Mouse (Mus musculus) megakaryocyte, embryonic 14.5 days (primary cell): Measurements from ENCODE around the gene Gucy2g. TPM values are rescaled to one million over a fixed set of nuclear protein-coding genes. Genes with fewer than 3 reads are reported as not detected.
"Not testable (repeated sequence)": the region's sequence is repeated elsewhere in the genome, so short reads cannot be mapped to it uniquely, and the experiment has no call there.

Experiments used
- H3K27me3 ChIP-seq: replicated peaks from 2 replicates; pipeline ENCODE3; 2012; ENCODE audit warnings: inconsistent platforms
- H3K36me3 ChIP-seq: replicated peaks from 2 replicates; pipeline ENCODE3; 2012; ENCODE audit warnings: low read length, inconsistent platforms, mixed read lengths
- H3K4me1 ChIP-seq: 2 replicates; pipeline ENCODE4 v1.6.1; 2012; ENCODE audit warnings: inconsistent platforms
- H3K4me3 ChIP-seq: replicated peaks from 2 replicates; pipeline ENCODE3; 2012; ENCODE audit warnings: moderate library complexity, mild to moderate bottlenecking, inconsistent platforms
- H3K9me3 ChIP-seq: 2 replicates; pipeline ENCODE4 v1.6.1; 2012; ENCODE audit warnings: inconsistent platforms
- FLI1 ChIP-seq: IDR thresholded peaks from 2 replicates; pipeline ENCODE4 v1.6.1; 2012; ENCODE audit warnings: low read length, inconsistent platforms, mixed read lengths
- GATA1 ChIP-seq: IDR thresholded peaks from 3 replicates; pipeline ENCODE4 v1.6.1; 2012; ENCODE audit warnings: mixed read lengths, low read length, inconsistent platforms, borderline replicate concordance
- polyA plus RNA-seq: library from polyadenylated mRNA; stranded (reverse); fragments of >175 nt; gene quantifications from 2 replicates; pipeline ENCODE4 v1.2.3, GENCODE M21; 2012; ENCODE audit warnings: low replicate concordance; ENCODE audit not compliant: insufficient read depth

The Gucy2g gene
- polyA plus RNA-seq, 1 experiment = 1.6 TPM

DNA sequence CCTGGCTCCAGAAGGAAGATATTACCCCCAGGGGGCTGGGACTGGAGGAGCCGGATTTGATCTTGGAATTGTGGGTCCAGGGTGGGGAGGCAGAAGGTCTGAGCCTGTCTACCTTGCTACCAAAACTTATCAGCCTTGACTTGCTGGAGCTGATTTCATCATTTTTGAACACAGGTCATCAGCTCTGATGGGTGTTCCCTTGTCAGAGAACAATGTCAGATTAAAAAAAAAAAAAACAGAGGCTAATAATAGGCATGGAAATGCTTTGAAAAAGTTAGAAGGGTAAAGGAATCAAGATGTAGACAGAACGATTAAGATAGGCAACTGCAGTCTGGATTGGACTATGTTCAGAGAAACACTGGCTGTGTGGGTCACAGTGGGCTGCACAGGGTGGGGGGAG is 49.4 kb downstream of the Gucy2g start:
- TF ChIP-seq FLI1 = no peak
- TF ChIP-seq GATA1 = no peak
- H3K27me3 ChIP-seq = peaks cover 40% of the 10 kb centered on the region

DNA sequence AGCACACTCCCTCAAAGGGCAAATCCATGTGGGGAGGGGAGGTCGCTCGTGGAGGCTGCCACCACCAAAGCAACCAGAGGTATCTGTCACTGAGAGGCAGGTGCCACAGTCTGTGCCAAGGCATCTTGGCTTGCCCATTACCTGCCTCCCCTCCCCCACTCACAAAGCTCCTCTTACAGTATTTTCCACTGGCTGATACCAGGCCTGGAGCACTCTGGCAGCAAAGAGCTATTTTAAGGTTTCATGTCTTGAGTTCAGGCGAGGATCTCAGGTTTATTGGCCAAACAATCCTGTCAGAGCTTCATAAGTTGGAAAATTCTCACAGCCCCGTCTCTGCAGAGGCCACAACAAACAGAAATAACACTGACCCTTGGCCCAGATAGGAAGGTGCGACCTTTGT is 51.0 kb downstream of the Gucy2g start:
- Histone ChIP-seq H3K36me3 (no peaks in the 10 kb centered on the region), H3K4me3 (no peak overlapping the region), H3K4me1 (peaks cover 4% of the 10 kb centered on the region; the same call in 1 of the 2 replicates), H3K9me3 (no peaks in the 10 kb centered on the region), H3K27me3 (peaks cover 37% of the 10 kb centered on the region)
- no peak for TF ChIP-seq FLI1
- no peak for TF ChIP-seq GATA1

More for the DNA sequence above, 49.4 kb downstream of the Gucy2g start:
- peaks cover 4% of the 10 kb centered on the region; the same call in 1 of the 2 replicates for H3K4me1 ChIP-seq
- no peaks in the 10 kb centered on the region for H3K9me3 ChIP-seq
- no peak overlapping the region for H3K4me3 ChIP-seq
- no peaks in the 10 kb centered on the region for H3K36me3 ChIP-seq

DNA sequence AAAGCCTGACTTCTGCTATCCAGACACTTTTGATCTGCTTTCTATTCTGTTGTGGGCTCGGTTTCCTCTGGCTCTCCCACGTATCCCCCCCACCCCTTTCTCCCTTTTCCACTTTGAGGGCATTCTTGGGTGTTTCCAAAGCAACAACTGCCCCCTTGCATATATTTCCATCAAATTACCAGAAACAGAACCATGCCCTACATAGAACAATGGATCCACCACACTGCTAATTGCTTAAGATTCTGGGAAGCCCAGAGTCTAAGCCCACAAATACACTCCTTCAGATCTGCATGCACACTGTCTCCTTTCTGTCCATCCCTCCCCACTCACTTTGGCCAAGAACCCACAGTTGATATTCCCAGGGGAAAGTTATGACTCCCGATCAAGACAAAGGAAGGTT is 55.4 kb downstream of the Gucy2g start:
- Histone ChIP-seq H3K4me1 (no peaks in the 10 kb centered on the region), H3K27me3 (peaks cover 26% of the 10 kb centered on the region), H3K4me3 (no peak overlapping the region), H3K9me3 (no peaks in the 10 kb centered on the region), H3K36me3 (no peaks in the 10 kb centered on the region)
- TF ChIP-seq GATA1 (no peak), FLI1 (no peak)

DNA sequence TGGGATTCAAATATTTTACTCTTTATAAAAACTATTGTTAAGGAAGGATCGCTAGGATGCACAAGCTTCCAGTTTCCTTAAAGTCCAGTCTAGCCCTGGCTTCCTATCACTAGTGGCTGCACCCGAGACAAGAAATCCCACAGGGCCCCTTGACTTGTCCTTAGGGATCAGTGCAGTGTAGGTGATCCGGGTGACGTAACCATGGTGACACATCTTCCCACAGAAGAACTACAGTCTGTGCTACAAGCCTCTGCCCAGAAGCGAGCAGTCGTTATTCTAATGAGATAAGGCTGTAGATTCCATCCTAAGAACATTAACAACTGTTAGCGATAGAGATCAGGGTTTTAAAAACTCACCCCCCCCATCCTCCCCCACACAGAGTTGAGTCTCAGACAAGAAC is 56.0 kb downstream of the Gucy2g start:
- TF ChIP-seq FLI1 (no peak), GATA1 (no peak)
- Histone ChIP-seq H3K4me1 (no peaks in the 10 kb centered on the region), H3K27me3 (peaks cover 26% of the 10 kb centered on the region), H3K36me3 (no peaks in the 10 kb centered on the region), H3K4me3 (no peak overlapping the region), H3K9me3 (no peaks in the 10 kb centered on the region)

DNA sequence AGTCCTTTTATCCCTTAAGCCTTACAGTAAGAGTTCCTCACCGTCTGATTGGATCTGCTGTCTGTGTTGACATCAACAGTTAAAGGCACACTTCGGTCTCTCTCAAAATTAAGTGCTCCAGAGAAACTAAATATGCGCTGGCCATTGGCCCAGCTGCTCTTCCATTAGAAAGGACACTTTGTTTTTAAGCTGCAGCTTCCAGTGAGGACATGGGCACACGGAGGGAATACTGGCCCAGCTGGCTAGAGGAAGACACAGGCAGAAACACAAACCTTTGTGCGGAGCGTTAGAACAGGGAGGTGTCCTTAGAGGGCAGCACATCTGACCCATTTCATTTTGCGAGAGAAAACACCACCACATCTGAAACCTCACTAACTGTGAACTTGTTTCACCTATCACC is 56.6 kb downstream of the Gucy2g start:
- TF ChIP-seq GATA1 = no peak
- Histone ChIP-seq H3K27me3 (peaks cover 21% of the 10 kb centered on the region), H3K36me3 (no peaks in the 10 kb centered on the region), H3K9me3 (no peaks in the 10 kb centered on the region), H3K4me3 (no peak overlapping the region), H3K4me1 (no peaks in the 10 kb centered on the region)

DNA sequence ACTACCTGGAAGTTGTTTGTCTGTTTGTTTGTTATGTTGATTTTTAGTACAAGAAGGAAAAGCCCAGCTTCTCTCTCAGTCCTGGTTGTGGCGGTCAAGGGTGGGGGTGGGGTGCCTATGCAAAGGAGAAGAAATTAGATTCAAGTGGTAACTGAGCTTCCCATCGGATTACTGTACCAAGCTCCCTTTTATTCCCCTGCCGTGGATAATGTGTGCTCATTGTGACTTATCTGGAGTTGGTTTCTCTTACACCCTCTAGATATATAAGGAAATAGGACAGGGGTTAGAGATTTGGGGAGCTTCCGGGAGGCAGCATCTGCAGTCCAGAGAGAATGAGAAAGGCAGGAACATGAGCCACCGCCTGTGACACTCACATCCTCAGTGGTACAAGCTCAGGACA is 60.6 kb downstream of the Gucy2g start, which contains the start of gene Tectb:
Gene Tectb, plus strand, starts transcription at position 301 of the 400 bp plus-strand sequence.
- TF ChIP-seq GATA1 (no peak), FLI1 (no peak)
- no peaks in the 10 kb centered on the region for H3K9me3 ChIP-seq
- H3K36me3 ChIP-seq = no peaks in the 10 kb centered on the region
- H3K4me3 ChIP-seq = no peak within 1 kb of the TSS
- peaks cover 16% of the 10 kb centered on the region for H3K27me3 ChIP-seq
- H3K4me1 ChIP-seq = no peaks in the 10 kb centered on the region

DNA sequence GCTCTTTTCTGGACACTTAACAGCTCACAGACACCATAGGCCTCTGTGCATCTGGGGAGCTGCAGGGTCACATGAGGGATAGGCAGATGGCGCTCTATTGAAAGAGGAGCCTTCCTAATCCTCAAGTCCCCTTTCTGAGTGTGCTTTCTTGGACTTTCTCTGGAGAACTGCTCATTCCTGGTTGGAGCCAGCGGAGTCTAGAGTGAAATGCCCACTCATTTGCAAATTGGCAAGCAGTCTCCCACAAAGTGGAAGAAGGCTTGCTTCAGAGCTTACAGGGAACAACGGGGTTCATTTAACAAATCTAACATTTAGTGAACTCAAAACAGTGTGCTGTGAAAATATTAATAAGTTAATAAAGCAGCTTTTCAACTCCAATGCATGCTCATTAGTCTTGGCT is 63.9 kb downstream of the Gucy2g start:
- Histone ChIP-seq H3K4me1 (no peaks in the 10 kb centered on the region), H3K9me3 (no peaks in the 10 kb centered on the region), H3K27me3 (peaks cover 9% of the 10 kb centered on the region), H3K36me3 (no peaks in the 10 kb centered on the region), H3K4me3 (no peak overlapping the region)
- TF ChIP-seq GATA1 (no peak), FLI1 (no peak)

DNA sequence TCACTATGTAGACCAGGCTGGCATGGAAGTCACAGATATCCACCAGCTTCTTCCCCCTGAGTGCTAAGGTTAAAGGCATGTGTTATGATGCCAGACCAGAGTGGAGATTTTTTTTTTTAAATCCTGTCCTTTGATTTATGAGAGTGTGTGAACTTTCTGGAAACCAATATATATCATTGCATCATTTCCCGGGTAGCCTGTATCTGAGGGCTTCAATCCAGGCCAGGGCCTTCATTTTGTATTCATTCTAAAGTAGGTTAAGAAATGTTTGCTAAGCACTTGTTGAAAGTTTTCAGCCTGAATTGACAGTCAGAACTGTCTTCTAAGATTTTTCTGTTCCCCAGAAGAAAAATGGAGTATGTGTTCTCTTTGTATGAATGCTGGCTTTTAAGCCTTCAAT is 69.5 kb downstream of the Gucy2g start:
- peaks cover 28% of the 10 kb centered on the region for H3K9me3 ChIP-seq
- no peaks in the 10 kb centered on the region for H3K36me3 ChIP-seq
- no peaks in the 10 kb centered on the region for H3K4me1 ChIP-seq
- H3K4me3 ChIP-seq = no peak overlapping the region
- TF ChIP-seq FLI1 = no peak
- TF ChIP-seq GATA1 = no peak
- H3K27me3 ChIP-seq = peaks cover 7% of the 10 kb centered on the region

DNA sequence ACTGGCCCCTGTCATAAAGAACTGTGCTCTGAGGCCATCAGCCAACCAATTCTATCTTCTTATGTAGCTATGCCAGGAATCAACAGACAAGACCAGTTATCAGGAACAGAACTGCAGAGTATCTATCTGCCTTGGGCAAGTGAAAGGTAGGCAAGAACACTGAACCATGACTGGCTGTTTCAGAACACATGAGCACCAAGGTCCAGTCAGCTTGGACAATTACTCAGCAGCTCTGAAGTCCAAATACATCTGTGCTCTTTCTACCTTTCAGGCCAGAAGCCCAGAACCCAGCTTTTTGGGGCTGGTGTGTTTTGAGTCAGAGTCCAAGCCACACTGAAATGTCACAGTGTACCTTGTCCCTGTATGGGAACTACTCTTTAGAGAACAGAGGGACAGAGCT is 70.6 kb downstream of the Gucy2g start:
- no peak overlapping the region for H3K4me3 ChIP-seq
- TF ChIP-seq GATA1 (no peak), FLI1 (no peak)
- peaks cover 3% of the 10 kb centered on the region for H3K27me3 ChIP-seq
- H3K36me3 ChIP-seq = no peaks in the 10 kb centered on the region
- H3K9me3 ChIP-seq = peaks cover 28% of the 10 kb centered on the region
- no peaks in the 10 kb centered on the region for H3K4me1 ChIP-seq

DNA sequence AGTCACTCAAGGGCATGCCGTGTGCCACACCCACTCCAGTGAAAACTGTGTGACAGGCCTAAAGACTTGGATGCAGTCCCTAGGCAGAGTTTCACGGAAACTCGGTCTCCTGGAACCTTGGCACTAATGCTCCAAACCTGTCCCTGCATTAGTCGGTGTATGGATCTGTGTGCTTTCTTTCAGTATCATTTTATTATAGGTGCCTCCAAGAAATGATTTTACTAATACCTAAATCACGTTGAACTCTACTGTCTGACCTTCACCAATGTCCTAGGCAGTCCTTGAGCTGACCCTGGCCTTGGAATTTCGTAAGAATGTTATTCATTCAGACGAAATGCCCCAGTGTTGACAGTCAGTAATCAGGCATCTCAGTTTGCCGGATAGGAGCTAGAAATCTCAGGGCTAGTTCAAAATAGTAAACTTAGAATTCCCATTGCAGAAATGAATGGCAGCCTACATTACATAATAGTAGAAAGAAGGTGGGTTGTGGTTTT is 71.8 kb downstream of the Gucy2g start:
- not testable (repeated sequence) for H3K4me3 ChIP-seq, H3K27me3 ChIP-seq, H3K36me3 ChIP-seq, H3K4me1 ChIP-seq
- H3K9me3 ChIP-seq = peaks cover 28% of the 10 kb centered on the region

DNA sequence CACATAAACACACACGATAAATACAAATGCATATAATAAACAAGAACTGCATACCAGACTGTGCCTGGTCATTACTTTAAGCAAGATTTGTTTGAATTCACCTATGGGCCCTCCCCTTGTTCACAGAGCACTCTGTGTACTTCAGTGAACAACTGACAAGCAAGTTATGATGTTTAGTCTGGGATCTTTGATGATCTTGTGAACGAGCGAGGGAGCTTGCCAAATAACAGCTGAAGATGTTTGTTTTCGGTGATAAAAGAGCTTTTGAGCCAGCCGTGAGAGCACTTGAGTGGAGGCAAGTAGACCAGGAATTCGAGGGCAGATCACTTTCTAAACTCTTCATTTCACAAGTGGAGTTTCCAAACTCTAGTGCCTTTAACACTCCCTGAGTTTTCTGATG is 72.7 kb downstream of the Gucy2g start:
- Histone ChIP-seq H3K27me3 (peaks cover 4% of the 10 kb centered on the region), H3K4me3 (no peak overlapping the region), H3K36me3 (no peaks in the 10 kb centered on the region), H3K9me3 (peaks cover 28% of the 10 kb centered on the region), H3K4me1 (no peaks in the 10 kb centered on the region)
- no peak for TF ChIP-seq GATA1
- TF ChIP-seq FLI1 = no peak
